Mouse (Mus musculus) lung, postnatal 36 days (tissue): ENCODE data around the gene Ech1.

Experiments used
- DNase-seq: peaks from one replicate; pipeline ENCODE4 v3.0.0; 2022; ENCODE audit warnings: mixed read lengths

Ech1 gene

DNA sequence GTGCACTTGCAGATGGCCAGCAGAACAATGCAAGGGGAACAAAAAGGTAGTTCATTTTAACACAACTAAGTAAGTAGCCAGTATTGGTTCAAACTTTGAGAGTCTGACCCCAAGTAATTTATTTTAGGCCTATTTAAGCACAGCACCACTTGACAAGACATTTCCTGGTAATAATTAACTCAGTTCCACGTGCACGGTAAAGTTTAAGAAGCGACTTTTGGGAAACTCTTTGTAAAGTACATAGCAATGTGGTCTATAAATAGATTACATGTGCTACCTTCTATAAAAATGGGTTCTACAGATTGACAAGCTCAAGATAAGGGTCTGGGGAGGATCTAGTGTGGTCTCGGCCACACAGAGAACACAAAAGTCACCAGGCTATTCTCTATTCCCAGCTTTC lies 21.3 kb upstream of the Ech1 start:
- no peak for DNase-seq

- peak; percentile 42 for DNase-seq
These were observed 18.1 kb upstream of the Ech1 start for GRCm38 (mm10) chr7:28806869-28807268.

DNA sequence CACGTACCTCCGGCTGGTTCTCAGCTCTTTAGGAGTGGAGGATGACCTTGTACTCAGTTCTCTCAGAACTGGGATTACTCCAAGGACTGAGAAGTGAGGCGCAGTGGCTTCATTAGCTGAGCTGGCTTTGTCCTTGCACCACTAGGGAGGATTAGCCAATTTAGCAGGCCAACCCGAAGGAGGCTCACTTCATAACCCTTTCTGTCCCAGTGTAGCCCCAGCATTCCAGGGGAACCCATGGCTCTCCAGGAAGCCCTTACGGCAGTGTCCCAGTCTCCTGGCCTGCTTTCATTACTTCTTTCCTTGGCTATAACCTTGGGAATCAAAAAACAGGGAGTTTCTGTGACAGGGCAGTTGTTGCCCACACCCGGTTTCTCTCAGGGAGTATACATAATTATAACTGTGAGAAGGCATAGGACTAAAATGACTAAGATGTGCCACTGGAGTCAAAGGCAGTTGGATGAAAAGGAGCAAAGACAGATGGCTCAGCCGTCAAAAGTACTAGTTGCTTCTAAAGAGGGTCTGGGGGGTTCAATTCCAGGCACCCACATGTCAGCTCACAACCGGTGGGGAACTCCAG lies 17.3 kb upstream of the Ech1 start:
- no peak for DNase-seq

- DNase-seq: peak; percentile 72
These were observed 16.6 kb upstream of the Ech1 start, which contains the start of gene Hnrnpl for GRCm38 (mm10) chr7:28808221-28808941. Gene Hnrnpl (plus strand): TSS chr7:28808541.

DNA sequence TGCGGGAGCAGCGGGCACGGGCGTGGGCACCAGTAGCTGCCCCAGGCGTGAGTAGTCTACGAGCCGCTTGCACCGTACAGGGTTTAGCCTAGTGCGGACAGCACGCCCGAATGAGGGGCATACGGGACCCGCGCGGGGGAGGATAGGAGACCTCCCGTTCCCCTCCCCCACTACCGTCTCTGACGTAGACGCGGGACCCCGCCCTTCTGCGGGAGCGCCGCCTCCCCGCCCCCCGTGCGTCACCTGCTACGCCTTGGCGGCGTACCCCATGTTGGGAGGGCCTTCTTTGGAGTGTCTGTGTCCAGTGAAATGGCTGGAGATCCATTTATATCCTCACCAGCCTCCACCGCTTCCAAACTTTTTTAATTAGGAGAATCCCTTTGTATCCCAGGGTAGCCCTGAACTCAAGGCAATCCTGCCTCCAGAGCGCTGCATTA lies 16.0 kb upstream of the Ech1 start:
- peak; percentile 96 for DNase-seq

- peak; percentile 75 for DNase-seq
These were observed 15.5 kb upstream of the Ech1 start for GRCm38 (mm10) chr7:28809401-28810089.

DNA sequence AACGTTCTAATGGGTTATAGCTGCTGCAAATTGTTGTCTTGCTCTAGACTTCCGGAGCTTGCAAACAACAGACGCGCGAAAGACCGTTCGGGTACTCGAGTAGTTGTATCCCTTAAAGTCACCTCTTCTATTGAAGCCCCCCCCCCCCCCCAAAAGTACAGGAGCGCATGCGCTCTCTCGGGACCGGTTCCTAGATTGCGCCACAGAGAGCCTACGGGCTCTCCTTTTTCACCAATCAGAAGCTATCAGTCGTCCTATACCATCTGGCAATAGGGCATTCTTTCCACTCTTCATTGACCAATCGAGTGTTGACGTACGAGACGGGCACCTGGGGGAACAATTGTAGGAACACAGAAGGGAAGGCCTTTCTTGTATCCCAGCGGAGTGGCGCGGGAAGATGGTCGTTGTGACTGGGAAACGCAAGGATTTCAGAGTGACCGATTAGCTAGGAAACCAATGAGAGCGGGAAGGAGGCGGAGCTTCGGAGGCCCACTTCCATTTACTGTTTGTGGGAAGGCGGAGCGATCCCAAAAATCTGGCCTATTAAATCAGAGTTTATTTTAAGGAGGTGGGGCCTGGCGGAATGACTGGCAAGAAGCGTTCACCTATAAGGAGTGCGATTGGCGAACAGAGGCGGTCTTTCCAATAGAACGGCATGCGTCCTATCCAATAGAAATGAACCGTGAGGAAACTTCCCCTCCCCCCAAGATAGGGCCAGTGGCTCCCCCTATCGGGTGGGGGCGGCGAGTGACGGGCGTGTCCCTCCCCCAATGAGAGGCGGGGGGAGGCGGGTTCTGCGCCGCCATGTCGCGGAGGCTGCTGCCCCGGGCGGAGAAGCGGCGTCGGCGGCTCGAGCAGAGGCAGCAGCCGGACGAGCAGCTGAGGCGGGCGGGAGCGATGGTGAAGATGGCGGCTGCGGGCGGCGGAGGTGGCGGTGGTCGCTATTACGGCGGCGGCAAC lies 14.6 kb upstream of the Ech1 start:
- peak; percentile 100 for DNase-seq

DNA sequence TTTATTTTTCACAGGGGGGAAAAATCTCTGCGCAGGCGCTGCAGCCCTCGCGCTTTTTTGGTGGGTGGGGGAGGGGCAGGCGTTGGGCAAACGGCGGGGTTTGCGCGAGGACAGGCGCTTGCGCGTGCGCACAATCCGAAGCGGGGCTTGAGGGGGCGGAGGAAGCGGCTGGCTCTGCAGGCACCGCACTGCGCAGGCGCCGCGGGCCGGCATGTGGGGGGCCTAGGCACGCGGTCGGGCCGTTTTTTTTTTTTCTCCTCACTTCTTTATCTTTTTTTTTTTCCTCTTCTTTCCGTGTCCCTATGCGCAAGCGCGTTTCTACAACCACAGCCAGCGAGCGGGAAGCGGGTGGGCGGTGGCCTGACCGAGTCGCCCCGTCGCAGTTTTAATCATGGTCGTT lies 13.8 kb upstream of the Ech1 start:
- peak; percentile 92 for DNase-seq

DNA sequence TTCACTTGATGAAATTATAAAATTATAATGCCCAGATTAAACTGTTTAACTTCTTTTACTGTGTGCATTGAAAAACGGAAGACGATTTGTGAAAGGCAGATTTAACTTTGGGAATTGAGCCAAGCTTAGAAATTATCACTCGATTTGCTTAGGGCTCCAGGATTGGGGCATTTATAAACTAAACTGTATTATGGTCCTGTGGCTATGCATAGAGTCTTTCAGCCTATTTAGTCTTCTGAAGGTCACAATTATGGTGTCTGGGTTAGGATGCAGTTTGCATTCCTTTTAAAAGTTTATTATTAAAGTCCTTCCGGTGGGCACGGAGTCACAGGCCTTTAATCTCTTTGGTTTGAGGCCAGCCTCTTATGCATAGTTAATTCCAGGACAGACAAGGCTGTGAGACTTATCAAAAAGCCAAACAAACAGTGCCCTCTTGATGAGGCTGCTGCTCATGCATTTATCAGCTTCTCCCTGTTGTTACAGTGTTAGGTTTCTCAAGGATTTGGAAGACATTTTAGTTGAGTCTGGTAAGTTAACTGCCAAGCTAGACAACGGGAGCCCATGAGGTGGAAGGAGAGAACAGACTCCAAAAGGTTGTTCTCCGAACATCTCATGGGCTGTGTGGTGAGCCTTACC lies 13.3 kb upstream of the Ech1 start:
- no peak for DNase-seq

GRCm38 (mm10) chr7:28812436-28812835 lies 12.6 kb upstream of the Ech1 start:
- DNase-seq: no peak

DNA sequence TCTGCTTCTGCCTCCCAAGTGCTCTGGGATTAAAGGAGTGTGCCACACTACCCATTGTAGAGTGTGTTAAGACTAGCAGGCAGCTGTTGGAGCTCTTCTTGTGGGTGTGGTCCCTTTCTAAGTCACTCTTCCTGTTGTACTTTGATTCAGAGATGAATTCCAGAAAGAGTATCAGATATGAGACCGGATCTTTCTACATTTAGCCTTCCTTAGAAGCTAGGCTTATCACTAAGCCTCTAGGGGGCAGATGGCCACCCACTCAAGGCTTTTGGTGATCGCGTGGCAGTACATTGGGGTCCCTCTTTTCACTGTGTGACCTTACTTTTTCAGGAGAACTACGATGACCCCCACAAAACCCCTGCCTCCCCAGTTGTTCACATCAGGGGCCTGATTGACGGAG lies 12.1 kb upstream of the Ech1 start:
- DNase-seq: peak; percentile 50

DNA sequence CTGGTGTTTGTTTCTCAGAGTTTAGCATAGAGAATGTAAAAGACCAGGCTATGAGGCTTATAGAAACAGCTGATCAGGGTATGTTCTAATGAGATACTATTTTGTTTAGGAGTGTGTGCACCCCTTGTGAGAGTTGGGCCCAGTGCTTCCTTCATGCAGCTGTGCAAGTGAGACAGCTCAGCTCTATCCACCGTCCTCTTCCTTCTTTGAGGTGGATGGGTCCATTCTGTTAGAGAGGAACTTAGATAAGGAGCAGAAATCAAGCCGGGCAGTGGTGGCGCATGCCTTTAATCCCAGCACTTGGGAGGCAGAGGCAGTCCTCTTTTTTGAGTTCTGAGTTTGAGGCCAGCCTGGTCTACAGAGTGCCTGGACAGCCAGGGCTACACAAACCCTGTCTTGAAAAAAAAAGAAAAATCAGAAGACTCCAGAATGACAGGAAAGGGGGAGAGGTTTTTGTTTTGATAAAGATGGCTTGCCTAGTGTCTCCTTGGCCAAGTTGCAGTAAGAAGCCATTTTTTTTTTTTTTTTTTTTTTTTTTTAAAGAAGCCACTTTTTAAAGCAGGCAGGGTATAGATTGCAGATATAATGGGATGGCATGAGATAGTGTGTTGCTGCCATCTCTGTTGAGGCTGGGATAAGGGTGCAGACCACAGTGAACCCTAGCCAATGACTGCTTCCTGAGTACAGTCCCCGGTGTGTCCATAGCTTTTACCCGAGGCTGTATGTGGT lies 10.5 kb upstream of the Ech1 start:
- no peak for DNase-seq

DNA sequence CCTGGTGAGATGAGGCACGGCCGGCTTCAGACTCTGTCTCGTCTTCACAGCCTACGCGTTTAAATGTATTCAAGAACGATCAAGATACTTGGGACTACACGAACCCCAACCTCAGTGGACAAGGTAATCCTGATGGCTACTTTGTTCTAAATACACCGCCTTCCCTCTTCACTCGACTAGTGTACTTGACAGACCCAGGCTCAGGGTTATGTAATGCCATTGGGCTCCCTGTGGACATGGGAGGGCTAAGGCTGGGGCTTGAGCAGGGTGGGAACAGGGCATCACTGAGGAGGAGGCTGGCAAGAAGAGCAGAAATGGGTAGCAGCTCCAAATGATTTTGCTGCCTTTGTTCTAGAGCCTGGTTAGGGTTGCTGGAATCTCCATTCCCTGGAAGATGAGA lies 9.8 kb upstream of the Ech1 start:
- DNase-seq: no peak

GRCm38 (mm10) chr7:28816201-28816600 lies 8.8 kb upstream of the Ech1 start:
- DNase-seq: no peak

DNA sequence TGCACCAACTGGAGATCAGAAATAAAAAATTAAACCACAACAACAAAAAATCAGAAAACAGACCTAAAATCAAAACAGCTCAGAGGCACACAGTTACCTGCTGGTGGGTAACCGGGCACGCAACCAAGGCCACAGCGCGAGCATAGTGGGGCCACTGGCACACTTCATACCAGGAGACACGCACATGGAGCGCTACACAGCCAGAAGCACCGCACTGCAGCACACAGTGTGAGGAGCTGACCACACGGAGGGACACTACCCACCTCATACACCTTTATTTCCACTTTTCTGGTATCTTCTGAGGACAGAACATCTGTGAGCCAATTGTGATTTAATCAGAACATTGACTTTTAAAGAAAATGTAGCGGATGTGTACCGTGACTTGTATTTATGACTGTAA lies 8.1 kb upstream of the Ech1 start:
- DNase-seq: no peak

- DNase-seq: no peak
These were observed 7.5 kb upstream of the Ech1 start for GRCm38 (mm10) chr7:28817524-28817923.

DNA sequence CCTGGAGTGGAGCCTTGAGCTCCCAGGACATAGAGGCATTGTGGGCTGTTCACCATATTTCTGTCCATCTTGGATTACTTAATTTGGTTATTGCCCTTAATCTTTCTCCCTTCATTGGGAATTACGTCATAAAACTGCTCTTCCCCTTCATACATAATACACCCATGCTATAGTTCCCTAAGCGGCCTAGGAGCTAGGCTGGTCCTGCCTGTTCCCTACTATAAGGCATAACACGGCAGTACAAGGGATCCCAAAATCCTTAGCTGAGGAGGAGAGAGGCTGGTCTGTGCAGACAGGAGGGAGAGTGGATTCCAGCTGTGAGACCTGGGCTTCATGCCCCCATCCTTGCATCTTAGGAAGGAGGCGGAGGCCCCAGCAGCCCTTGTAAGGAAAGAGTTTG lies 7.1 kb upstream of the Ech1 start:
- no peak for DNase-seq

- no peak for DNase-seq
These were observed 6.6 kb upstream of the Ech1 start for GRCm38 (mm10) chr7:28818436-28818835.

DNA sequence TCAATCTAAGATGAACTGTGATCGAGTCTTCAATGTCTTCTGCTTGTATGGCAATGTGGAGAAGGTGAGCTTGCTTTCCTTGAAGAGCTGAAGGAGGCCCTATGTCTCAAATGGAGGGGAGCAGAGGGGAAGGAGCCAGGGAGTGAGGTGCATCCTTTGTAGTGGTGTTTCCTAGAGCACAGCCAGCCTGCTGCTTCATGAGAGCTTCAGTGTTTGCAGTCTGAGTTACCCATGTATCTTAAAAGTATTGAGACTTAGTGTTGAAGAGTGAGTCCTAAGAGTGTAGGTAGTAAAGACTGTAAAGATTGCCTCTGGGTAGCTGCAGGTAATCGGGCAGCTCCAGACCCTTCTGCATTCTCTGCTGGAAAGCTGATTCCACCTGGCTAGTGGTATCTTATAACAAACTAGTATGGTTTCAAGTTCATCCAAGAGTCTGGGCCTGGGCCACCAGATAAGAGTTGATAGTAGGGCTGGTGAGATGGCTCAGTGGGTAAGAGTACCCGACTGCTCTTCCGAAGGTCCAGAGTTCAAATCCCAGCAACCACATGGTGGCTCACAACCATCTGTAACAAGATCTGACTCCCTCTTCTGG lies 6.1 kb upstream of the Ech1 start:
- no peak for DNase-seq

- no peak for DNase-seq
These were observed 5.4 kb upstream of the Ech1 start for GRCm38 (mm10) chr7:28819571-28819970.
